Mouse (Mus musculus): Measurements from ENCODE around the gene Hoxc4. TPM values are rescaled to one million over a fixed set of nuclear protein-coding genes. Genes with fewer than 3 reads are reported as not detected.

The Hoxc4 gene
- total RNA-seq, 4 experiments from 2014 or later = 4.6 to 5.6 (median 4.7) TPM

DNA sequence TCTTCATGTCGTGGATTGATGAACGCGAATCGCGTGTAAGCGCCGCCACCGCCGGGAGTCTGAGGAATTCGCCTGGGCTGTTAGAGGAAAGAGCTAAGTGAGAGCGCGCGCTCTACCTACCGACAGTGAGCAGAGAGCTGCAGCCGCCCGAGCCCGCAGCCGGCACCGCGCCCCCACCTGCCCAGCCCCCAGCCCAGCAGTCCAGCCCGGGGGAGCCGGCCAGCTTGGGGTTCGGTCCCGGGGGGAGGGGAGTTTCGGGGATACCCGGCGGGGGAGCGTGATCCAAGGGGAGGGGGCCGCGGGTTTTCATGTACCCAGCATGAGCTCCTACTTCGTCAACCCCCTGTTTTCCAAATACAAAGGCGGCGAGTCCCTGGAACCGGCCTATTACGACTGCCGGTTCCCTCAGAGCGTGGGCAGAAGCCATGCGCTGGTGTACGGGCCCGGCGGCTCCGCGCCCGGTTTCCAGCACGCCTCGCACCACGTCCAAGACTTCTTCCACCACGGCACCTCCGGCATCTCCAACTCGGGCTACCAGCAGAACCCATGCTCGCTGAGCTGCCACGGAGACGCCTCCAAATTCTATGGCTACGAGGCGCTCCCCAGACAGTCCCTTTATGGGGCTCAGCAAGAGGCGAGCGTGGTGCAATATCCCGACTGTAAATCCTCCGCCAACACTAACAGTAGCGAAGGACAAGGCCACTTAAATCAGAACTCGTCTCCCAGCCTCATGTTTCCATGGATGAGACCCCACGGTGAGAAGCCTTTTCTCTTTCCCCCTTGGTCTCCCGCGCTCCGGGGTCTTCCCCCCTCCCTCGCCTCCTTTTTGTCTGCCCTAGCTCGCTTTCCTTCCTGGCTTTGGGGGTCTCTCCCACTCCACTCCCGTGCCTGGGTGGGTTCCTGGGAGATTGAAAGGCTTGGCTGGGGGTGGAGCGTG lies 28.0 kb upstream of the Hoxc4 start, which contains the start of gene Hoxc8:
TSS of gene Hoxc8 (plus strand) at position 147 of the 937 bp plus-strand sequence.
- no peak for DNase-seq (ENCODE audit: low spot score in 2 of 2)

GRCm38 (mm10) chr15:102991782-102992181 lies 27.0 kb upstream of the Hoxc4 start:
- DNase-seq (ENCODE audit: low spot score in 2 of 2) = no peak

DNA sequence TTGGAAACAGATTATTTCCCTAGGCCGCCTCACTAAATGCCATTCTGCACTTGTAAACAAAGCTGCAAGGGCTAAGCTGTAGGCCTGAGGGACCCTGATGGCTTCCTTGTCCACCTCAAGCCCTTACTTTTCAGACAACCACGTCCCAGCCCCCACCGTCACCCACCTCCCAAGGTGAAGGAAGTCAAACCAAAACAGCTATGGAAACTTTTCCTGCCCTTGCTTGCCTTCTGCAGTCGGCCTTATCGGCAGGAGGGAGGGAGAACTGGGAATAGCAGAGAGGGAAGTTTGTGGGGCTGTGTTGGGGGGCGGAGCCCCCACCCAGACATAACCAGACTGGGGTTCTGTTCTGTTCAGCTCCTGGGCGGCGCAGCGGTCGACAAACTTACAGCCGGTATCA lies 26.5 kb upstream of the Hoxc4 start:
- no peak for DNase-seq (ENCODE audit: low spot score in 2 of 2)

- no peak for DNase-seq (ENCODE audit: low spot score in 2 of 2)
Observed at GRCm38 (mm10) chr15:102992863-102993262, 25.9 kb upstream of the Hoxc4 start.

GRCm38 (mm10) chr15:102996548-102996947 lies 22.2 kb upstream of the Hoxc4 start:
- no peak for DNase-seq (ENCODE audit: low spot score in 2 of 2)

GRCm38 (mm10) chr15:102997431-102997830 lies 21.3 kb upstream of the Hoxc4 start:
- no peak for DNase-seq (ENCODE audit: low spot score in 2 of 2)

DNA sequence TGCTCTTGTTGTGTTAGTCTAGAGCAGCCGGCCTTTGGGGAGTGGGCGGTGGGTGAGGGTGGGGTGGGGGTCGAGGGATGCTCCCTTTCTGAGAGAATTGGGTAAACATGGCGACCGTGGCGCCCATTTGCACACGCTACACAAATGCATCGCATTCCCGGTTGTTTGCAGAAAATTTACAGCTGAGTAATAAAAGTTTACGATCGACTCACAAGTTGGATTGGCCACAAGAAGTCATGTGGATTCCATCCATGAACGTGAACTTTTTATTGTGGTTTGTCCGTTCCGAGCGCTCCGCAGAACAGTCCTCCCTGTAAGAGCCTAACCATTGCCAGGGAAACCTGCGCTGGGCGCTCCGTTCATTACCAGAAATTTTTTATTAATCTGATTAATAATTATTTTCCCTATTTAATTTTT lies 20.8 kb upstream of the Hoxc4 start, which contains the start of gene Hoxc6:
TSS of gene Hoxc6 (plus strand) at position 319 of the 417 bp plus-strand sequence.
- no peak for DNase-seq (ENCODE audit: low spot score in 2 of 2)

DNA sequence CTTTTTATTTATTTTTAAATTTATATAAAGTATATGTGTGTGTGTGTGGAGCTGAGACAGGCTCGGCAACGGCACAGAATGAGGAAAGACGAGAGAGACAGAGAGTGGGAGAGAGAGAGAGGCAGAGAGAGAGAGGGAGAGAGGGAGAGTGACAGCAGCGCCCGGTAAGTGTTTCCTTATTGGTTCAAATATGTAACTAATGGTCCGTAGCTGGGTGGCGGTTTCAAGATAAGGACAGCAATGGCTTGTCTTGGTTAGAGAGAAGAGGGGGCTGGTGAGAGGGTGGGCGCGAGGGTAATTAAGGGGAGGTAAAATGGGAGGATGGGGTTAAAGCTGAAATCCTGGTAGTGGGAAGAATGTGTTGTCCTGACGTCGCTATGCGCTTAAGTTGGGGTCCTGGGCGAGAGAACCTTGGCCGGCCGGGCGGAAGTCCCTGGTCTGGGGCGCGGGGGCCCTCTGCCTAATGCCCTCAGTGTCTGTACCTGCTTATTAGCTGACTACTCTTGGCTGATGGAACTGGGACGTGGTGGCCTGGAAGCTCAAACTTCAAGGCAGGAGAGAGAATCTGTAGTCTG lies 20.0 kb upstream of the Hoxc4 start:
- DNase-seq (ENCODE audit: low spot score in 2 of 2) = no peak

DNA sequence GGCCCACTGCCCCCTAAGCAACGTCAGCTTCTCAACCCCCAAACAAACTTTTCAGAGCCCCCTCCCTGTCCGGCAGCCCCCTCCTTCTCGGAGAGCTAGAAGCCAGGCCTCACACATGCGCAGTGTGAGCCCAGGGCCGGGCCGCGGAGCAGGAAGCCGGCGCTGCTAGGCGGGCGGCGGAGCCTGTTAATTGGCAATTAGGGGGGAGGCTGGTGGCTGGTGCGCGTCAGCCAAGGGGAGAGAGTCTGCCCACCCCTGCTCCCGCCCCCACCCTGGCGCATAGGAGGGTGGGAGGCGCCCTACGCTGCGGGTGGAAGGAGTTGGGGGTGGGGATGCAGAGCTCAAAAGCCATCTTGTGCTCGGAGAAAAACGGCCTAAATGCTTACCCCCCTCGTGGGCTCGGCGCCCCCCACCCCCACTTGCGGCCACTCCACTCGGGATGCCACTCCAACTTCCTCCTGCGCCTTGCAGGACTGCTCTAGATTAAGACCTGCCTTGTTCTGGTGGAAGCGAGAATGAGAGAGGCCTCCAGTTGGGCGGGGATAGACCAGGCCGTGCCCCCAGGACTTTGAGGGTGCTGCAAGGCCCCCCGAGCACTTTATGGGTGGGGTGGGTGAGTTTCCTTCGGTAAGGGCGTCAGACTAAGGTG lies 19.4 kb upstream of the Hoxc4 start:
- DNase-seq (ENCODE audit: low spot score in 2 of 2) = peak; percentile 85 to 91

DNA sequence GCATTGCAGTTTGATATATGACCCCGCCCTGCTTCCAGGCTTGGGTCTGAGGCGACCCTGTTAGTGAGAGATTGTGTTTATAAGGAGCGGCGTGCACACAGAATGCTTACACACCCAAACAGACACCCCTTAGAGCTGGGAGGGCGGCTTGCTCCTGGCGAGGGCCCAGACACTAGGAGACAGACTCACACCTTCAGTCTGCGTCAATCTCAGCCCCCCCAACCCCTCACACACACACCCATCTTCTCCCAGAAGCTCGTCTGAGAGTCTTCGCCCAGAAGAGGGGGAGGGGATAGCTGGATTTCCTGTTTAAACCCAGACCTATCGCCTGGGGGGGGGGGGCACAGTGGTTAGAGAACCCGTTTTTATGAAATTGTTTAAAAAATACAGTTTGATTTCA lies 18.8 kb upstream of the Hoxc4 start:
- DNase-seq (ENCODE audit: low spot score in 2 of 2) = no peak

GRCm38 (mm10) chr15:103000501-103000901 lies 18.2 kb upstream of the Hoxc4 start:
- no peak for DNase-seq (ENCODE audit: low spot score in 2 of 2)

GRCm38 (mm10) chr15:103001370-103001769 lies 17.4 kb upstream of the Hoxc4 start:
- DNase-seq (ENCODE audit: low spot score in 2 of 2) = no peak

DNA sequence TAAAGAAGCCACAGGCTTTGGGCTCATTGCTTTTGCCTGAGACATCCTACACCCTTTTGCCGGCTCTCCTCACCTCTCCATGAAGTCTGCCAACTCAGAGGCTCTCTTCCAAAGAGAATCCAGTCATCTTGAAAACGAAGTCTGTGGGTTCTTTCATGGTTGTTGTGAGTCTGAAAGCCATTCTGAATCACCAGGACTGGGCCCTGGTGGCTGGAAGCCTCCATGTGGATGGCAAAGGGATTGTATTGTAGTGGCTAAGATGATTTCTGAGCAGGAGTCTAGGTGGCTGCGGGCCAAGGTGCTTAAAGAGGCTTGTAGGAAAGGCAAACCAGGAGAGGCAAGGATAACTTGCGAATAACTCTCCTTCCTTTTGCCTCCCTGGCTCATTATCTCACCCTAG lies 16.6 kb upstream of the Hoxc4 start:
- DNase-seq (ENCODE audit: low spot score in 2 of 2) = no peak

GRCm38 (mm10) chr15:103002821-103003448 lies 15.8 kb upstream of the Hoxc4 start:
- DNase-seq (ENCODE audit: low spot score in 2 of 2) = no peak

- DNase-seq (ENCODE audit: low spot score in 2 of 2) = peak in 1 of 2 experiments; percentile 40
Observed at GRCm38 (mm10) chr15:103005308-103005707, 13.4 kb upstream of the Hoxc4 start.

DNA sequence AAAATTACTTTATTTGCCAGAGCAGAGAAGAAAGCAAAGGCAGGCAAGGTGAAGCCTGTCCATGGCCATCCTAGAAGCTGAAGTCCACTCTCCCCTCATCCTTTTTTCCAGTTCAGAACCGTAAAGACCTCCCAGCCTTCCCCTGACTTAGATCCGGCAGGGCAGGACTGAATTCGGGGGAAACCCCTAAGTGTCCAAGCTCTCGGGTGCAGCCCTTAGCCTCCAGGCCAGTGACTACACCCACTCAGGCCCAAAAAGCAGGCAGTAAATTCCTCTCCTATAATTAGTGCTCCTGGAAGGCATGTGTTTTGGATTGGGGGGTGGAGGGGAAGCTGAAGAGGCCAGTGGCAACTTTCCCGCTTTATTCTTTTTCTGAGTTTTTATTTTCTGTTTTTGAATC lies 12.9 kb upstream of the Hoxc4 start:
- DNase-seq (ENCODE audit: low spot score in 2 of 2) = no peak

DNA sequence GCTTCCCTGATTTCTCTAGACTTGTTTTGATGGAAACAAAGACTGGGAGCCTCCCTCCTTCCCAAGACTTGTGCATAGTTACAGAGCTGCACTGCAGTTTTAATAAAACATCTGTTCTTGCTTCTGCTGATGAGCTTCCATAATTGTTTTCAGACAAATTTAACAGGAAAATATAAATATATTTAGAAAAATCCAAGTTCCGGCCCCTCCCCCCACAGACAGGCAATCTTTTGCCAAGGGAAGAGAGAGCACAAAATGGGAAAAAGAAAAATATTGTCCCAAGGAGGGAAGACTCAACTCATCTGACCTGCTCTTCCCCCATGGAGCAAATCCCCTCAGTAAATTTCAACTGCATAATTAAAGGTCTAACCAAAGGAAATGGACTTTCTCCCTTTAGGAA lies 12.4 kb upstream of the Hoxc4 start:
- no peak for DNase-seq (ENCODE audit: low spot score in 2 of 2)

DNA sequence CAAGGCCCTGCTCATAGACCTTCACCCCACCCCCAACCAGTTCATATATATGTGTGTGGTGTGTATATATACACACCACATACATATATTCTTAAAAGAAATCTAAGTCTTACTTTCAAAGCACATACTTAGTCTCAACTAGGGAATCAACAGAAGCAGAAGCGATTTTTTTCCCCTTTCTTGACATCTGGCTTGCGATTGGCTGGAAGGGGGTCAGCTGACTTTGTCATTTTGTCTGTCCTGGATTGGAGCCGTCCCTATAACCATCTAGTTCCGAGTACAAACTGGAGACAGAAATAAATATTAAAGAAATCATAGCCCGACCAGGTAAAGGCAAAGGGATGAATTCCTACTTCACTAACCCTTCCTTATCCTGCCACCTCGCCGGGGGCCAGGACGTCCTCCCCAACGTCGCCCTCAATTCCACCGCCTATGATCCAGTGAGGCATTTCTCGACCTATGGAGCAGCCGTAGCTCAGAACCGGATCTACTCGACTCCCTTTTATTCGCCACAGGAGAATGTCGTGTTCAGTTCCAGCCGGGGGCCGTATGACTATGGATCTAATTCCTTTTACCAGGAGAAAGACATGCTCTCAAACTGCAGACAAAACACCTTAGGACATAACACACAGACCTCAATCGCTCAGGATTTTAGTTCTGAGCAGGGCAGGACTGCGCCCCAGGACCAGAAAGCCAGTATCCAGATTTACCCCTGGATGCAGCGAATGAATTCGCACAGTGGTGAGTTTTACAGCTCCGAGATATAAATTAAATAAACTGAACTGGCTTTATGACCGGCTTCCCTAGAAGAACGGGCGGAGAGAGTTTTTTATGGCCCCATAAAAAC lies 9.2 kb upstream of the Hoxc4 start:
- DNase-seq (ENCODE audit: low spot score in 2 of 2) = no peak

DNA sequence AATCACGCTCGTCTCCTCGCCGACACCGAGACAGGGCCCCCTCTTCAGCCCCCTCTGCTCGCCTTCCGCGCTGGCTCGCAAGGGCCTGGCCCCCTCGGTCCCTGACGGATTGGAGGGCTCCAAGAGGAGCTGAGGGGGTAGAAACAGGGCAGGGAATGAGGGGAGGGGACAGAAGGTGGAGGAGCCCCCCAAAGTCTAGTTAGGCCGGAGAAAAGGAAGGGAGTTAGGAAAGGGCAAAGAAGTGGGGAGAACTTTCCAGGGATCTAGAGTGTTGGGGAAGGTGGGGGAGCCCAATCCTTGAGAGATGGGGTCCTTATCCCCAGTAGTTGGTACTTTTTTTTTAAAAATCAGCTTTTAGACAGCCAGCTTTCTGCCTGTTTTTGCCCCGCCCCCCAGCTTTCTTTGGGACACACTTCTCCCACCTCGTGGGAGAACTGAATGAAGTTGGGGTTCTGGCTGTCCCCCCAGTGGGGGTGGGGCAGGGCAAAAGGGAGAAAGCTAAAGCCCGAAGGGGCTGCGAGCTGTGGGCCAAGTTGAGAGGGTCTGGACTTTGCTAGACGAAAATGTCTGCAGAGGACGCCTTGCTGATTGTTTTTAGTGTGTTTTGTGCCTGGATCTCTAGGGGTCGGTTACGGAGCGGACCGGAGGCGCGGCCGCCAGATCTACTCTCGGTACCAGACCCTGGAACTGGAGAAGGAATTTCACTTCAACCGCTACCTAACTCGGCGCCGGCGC lies 8.5 kb upstream of the Hoxc4 start:
- no peak for DNase-seq (ENCODE audit: low spot score in 2 of 2)

All from gastrocnemius, adult 8-10 months (tissue).